Mouse (Mus musculus) urinary bladder, postnatal 10 days (tissue): Measurements from ENCODE around the gene 4930523C07Rik.
A peak's percentile ranks its signal among the peaks of the same experiment; 100 is the strongest.

Experiments
- DNase-seq: peaks from one replicate; pipeline ENCODE4 v3.0.0; 2022; ENCODE audit warnings: low spot score

Gene 4930523C07Rik

GRCm38 (mm10) chr1:160045971-160046370 is 1.8 kb downstream of the 4930523C07Rik start:
- no peak for DNase-seq

- no peak for DNase-seq
These were observed 2.6 kb downstream of the 4930523C07Rik start for GRCm38 (mm10) chr1:160046786-160047185.

- DNase-seq = no peak
These were observed 3.3 kb downstream of the 4930523C07Rik start for GRCm38 (mm10) chr1:160047481-160047931.

- DNase-seq = no peak
These were observed 5.1 kb downstream of the 4930523C07Rik start for GRCm38 (mm10) chr1:160049131-160049880.

GRCm38 (mm10) chr1:160050898-160051297 is 6.7 kb downstream of the 4930523C07Rik start:
- DNase-seq = no peak

- no peak for DNase-seq
These were observed 8.6 kb downstream of the 4930523C07Rik start for GRCm38 (mm10) chr1:160052556-160053315.

- no peak for DNase-seq
These were observed 9.5 kb downstream of the 4930523C07Rik start for GRCm38 (mm10) chr1:160053510-160054305.

- no peak for DNase-seq
These were observed 10.3 kb downstream of the 4930523C07Rik start for GRCm38 (mm10) chr1:160054366-160055078.

GRCm38 (mm10) chr1:160057657-160058056 is 13.5 kb downstream of the 4930523C07Rik start:
- DNase-seq = no peak

- DNase-seq = no peak
These were observed 15.7 kb downstream of the 4930523C07Rik start for GRCm38 (mm10) chr1:160059908-160060307.

GRCm38 (mm10) chr1:160060542-160060941 is 16.4 kb downstream of the 4930523C07Rik start:
- DNase-seq = no peak

- DNase-seq = no peak
These were observed 17.1 kb downstream of the 4930523C07Rik start for GRCm38 (mm10) chr1:160061321-160061720.

- no peak for DNase-seq
These were observed 17.7 kb downstream of the 4930523C07Rik start for GRCm38 (mm10) chr1:160061725-160062366.

GRCm38 (mm10) chr1:160064547-160065144 is 20.5 kb downstream of the 4930523C07Rik start:
- no peak for DNase-seq

GRCm38 (mm10) chr1:160078882-160079661 is 34.9 kb downstream of the 4930523C07Rik start:
- no peak for DNase-seq

- DNase-seq = peak; percentile 39
These were observed 36.7 kb downstream of the 4930523C07Rik start for GRCm38 (mm10) chr1:160080800-160081436.

GRCm38 (mm10) chr1:160082647-160083046 is 38.5 kb downstream of the 4930523C07Rik start:
- no peak for DNase-seq

GRCm38 (mm10) chr1:160084239-160084638 is 40.1 kb downstream of the 4930523C07Rik start:
- no peak for DNase-seq

GRCm38 (mm10) chr1:160086651-160087050 is 42.5 kb downstream of the 4930523C07Rik start:
- no peak for DNase-seq
